Mouse (Mus musculus): ENCODE measurements around the gene Gm20388. TPM values are rescaled to one million over a fixed set of nuclear protein-coding genes. Genes with fewer than 3 reads are reported as not detected.
"Not testable (repeated sequence)": the region's sequence is repeated elsewhere in the genome, so short reads cannot be mapped to it uniquely, and the experiment has no call there.

The Gm20388 gene
- total RNA-seq, 2 experiments from 2014 or later: 2.2 to 7.6 TPM

- H3K27ac ChIP-seq: no peak overlapping the region
- no peak for TF ChIP-seq CTCF (conservative IDR thresholded peaks at IDR 0.05)
- H3K4me3 ChIP-seq: no peak overlapping the region
These were observed 2713.4 kb downstream of the Gm20388 start for GRCm38 (mm10) chr8:122623844-122624642.

GRCm38 (mm10) chr8:122624653-122625052 lies 2714.0 kb downstream of the Gm20388 start:
- Histone ChIP-seq H3K4me3 (no peak overlapping the region), H3K27ac (no peak overlapping the region)
- no peak for DNase-seq (ENCODE audit: low spot score in 2 of 2)
- no peak for TF ChIP-seq CTCF (conservative IDR thresholded peaks at IDR 0.05)

More at GRCm38 (mm10) chr8:122623844-122624642, 2713.4 kb downstream of the Gm20388 start:
- DNase-seq (ENCODE audit: low spot score in 2 of 2): no peak

GRCm38 (mm10) chr8:122625811-122626210 lies 2715.2 kb downstream of the Gm20388 start:
- no peak overlapping the region for H3K4me3 ChIP-seq
- no peak for TF ChIP-seq CTCF (conservative IDR thresholded peaks at IDR 0.05)
- DNase-seq (ENCODE audit: low spot score in 2 of 2): no peak
- H3K27ac ChIP-seq: no peak overlapping the region

- TF ChIP-seq CTCF (conservative IDR thresholded peaks at IDR 0.05): no peak
- no peak overlapping the region for H3K4me3 ChIP-seq
These were observed 2716.3 kb downstream of the Gm20388 start for GRCm38 (mm10) chr8:122626896-122627295.

GRCm38 (mm10) chr8:122629388-122629787 lies 2718.7 kb downstream of the Gm20388 start:
- DNase-seq (ENCODE audit: low spot score in 2 of 2): no peak
- no peak overlapping the region for H3K4me3 ChIP-seq
- no peak for TF ChIP-seq CTCF (conservative IDR thresholded peaks at IDR 0.05)
- H3K27ac ChIP-seq: no peak overlapping the region

More at GRCm38 (mm10) chr8:122626896-122627295, 2716.3 kb downstream of the Gm20388 start:
- no peak for DNase-seq (ENCODE audit: low spot score in 2 of 2)
- H3K27ac ChIP-seq: no peak overlapping the region

GRCm38 (mm10) chr8:122630696-122631095 lies 2720.1 kb downstream of the Gm20388 start:
- no peak for DNase-seq (ENCODE audit: low spot score in 2 of 2)
- H3K4me3 ChIP-seq: no peak overlapping the region
- H3K27ac ChIP-seq: no peak overlapping the region
- no peak for TF ChIP-seq CTCF (conservative IDR thresholded peaks at IDR 0.05)

- not testable (repeated sequence) for DNase-seq (ENCODE audit: low spot score in 2 of 2); H3K4me3 ChIP-seq; H3K27ac ChIP-seq
- peak; percentile 32 for TF ChIP-seq CTCF (conservative IDR thresholded peaks at IDR 0.05)
These were observed 2721.5 kb downstream of the Gm20388 start for GRCm38 (mm10) chr8:122632134-122632533.

- H3K27ac ChIP-seq: no peak overlapping the region
- no peak overlapping the region for H3K4me3 ChIP-seq
- no peak for TF ChIP-seq CTCF (conservative IDR thresholded peaks at IDR 0.05)
- no peak for DNase-seq (ENCODE audit: low spot score in 2 of 2)
These were observed 2722.6 kb downstream of the Gm20388 start for GRCm38 (mm10) chr8:122633205-122633604.

- no peak overlapping the region for H3K27ac ChIP-seq
- no peak for DNase-seq (ENCODE audit: low spot score in 2 of 2)
- H3K4me3 ChIP-seq: no peak overlapping the region
- TF ChIP-seq CTCF (conservative IDR thresholded peaks at IDR 0.05): no peak
These were observed 2725.5 kb downstream of the Gm20388 start for GRCm38 (mm10) chr8:122635878-122636802.

GRCm38 (mm10) chr8:122636803-122637175 lies 2726.1 kb downstream of the Gm20388 start:
- H3K27ac ChIP-seq: no peak overlapping the region
- H3K4me3 ChIP-seq: no peak overlapping the region
- DNase-seq (ENCODE audit: low spot score in 2 of 2): no peak
- TF ChIP-seq CTCF (conservative IDR thresholded peaks at IDR 0.05): no peak

GRCm38 (mm10) chr8:122637230-122637629 lies 2726.6 kb downstream of the Gm20388 start:
- DNase-seq (ENCODE audit: low spot score in 2 of 2): no peak
- no peak for TF ChIP-seq CTCF (conservative IDR thresholded peaks at IDR 0.05)
- Histone ChIP-seq H3K27ac (no peak overlapping the region), H3K4me3 (no peak overlapping the region)

GRCm38 (mm10) chr8:122638601-122639000 lies 2728.0 kb downstream of the Gm20388 start:
- no peak for DNase-seq (ENCODE audit: low spot score in 2 of 2)
- Histone ChIP-seq H3K4me3 (no peak overlapping the region), H3K27ac (no peak overlapping the region)
- TF ChIP-seq CTCF (conservative IDR thresholded peaks at IDR 0.05): no peak
